Mouse (Mus musculus): ENCODE results near the gene Ptx4.

GRCm38 (mm10) chr17:25111739-25112422 is 8.7 kb upstream of the Ptx4 start:
- TF ChIP-seq POLR2A (IDR thresholded peaks at IDR 0.05; ENCODE audit: borderline replicate concordance, extremely low read depth, low read depth, low read length) = no peak
- TF ChIP-seq CTCF (IDR thresholded peaks at IDR 0.05; ENCODE audit: insufficient read depth, low read length) = no peak

Measured in lung, adult 2 months (tissue).